Mouse (Mus musculus): ENCODE measurements around the gene Rcc2. TPM values are rescaled to one million over a fixed set of nuclear protein-coding genes. Genes with fewer than 3 reads are reported as not detected.

The Rcc2 gene
- total and polyA plus RNA-seq, 3 experiments = 254 to 427 (median 270) TPM

DNA sequence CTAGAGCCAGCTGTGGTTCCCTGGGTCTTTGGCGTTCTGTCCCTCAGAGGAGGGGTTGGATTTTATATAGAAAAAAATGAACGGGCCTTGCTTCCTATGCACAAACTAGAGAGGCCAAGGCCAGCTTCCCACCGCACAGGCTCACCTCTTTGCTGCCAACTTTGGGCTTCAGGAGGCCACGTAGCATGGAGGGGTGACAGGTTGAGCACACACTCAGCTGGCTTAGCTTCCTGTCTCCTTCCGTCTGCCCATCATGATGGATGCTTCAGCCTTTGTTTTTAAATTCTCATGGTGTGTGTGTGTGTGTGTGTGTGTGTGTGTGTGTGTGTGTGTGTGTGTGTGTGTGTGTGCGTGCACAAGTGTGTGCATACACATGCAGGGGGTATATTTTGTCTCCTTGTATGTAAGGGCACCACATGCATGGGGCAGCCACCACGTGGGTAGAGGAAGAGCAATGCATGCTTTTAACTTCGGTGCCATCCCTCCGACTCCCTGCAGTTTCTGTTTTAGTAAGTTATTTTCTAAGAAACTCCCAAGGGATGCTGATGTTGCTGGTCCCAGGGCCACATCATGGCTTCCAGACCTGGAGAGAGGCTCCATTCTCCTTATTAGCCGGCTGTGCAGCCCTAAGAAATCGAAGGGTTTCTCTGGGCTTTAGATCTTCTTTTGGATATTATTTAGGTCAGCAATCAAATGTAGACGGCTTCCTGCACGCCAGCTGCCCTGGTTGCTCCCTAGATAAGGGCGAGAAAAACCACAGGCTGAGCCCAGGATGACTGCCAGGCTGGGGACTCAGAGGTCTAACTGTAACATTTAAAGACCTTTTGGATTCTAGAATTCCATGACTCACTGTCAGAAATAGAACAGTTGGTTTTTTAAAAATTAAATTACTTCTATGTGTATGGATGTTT, 4.4 kb upstream of the Rcc2 start:
- DNase-seq (ENCODE audit: low read depth, low spot score) = peak; percentile 78
- peak overlapping the region; percentile 65 for H3K9ac ChIP-seq (ENCODE audit: control insufficient read depth, low read depth, low read length, poor library complexity, severe bottlenecking)
- peak overlapping the region; percentile 43 to 47 for H3K4me3 ChIP-seq (ENCODE audit: control insufficient read depth in 1 of 2, insufficient read depth in 1 of 2, low read depth in 2 of 2, low read length in 2 of 2)
- H3K27ac ChIP-seq (ENCODE audit: control insufficient read depth, low read depth, low read length) = peak overlapping the region; percentile 88
- H3K79me2 ChIP-seq (ENCODE audit: control insufficient read depth, insufficient read depth, low read length, poor library complexity) = peaks cover 11% of the 10 kb centered on the region; the same call in 1 of the 2 replicates
- H3K36me3 ChIP-seq (ENCODE audit: control insufficient read depth in 1 of 2, insufficient read depth in 2 of 2, low read length in 2 of 2) = peaks cover 0 to 36% of the 10 kb centered on the region in 2 experiments; a peak in 2 of 4 replicates
- no peaks in the 10 kb centered on the region for H3K27me3 ChIP-seq (ENCODE audit: control insufficient read depth in 1 of 2, insufficient read depth in 2 of 2, low read length in 2 of 2)
- H3K9me3 ChIP-seq (replicated peaks; ENCODE audit: insufficient read depth, low read length) = no peaks in the 10 kb centered on the region
- peaks cover 12 to 47% of the 10 kb centered on the region in 2 experiments for H3K4me1 ChIP-seq (ENCODE audit: control insufficient read depth in 1 of 2, insufficient read depth in 2 of 2, low read length in 2 of 2)
- no peak for TF ChIP-seq GABPA (IDR thresholded peaks at IDR 0.05; ENCODE audit: low read depth, low read length)
- TF ChIP-seq MYC (IDR thresholded peaks at IDR 0.05; ENCODE audit: low read depth, low read length) = 0 out of 2 replicates have a peak, but pooled peaks have one; percentile 11
- no peak for TF ChIP-seq UBTF (IDR thresholded peaks at IDR 0.05; ENCODE audit: borderline replicate concordance, insufficient read depth, low read depth, low read length)
- peak; percentile 39 for TF ChIP-seq TAL1 (IDR thresholded peaks at IDR 0.05; ENCODE audit: low read length)
- no peak for TF ChIP-seq ZNF384 (IDR thresholded peaks at IDR 0.05; ENCODE audit: low read depth, low read length)
- no peak for TF ChIP-seq MEF2A (IDR thresholded peaks at IDR 0.05; ENCODE audit: extremely low read depth, insufficient replicate concordance, low read depth, low read length, poor library complexity, severe bottlenecking)
- no peak for TF ChIP-seq ZC3H11A (IDR thresholded peaks at IDR 0.05; ENCODE audit: low read depth, low read length)
- no peak for TF ChIP-seq CHD2 (IDR thresholded peaks at IDR 0.05; ENCODE audit: low read length)
- TF ChIP-seq EP300 (IDR thresholded peaks at IDR 0.05; ENCODE audit: low read depth in 1 of 2, low read length in 2 of 2) = peak; percentile 27 to 62; a peak in 3 of 4 replicates
- TF ChIP-seq NRF1 (IDR thresholded peaks at IDR 0.05; ENCODE audit: insufficient read depth, low read depth, low read length, poor library complexity, severe bottlenecking) = no peak
- TF ChIP-seq TBP (IDR thresholded peaks at IDR 0.05; ENCODE audit: low read depth, low read length) = no peak
- no peak; a peak in 1 of 6 replicates for TF ChIP-seq CTCF (IDR thresholded peaks at IDR 0.05 in 2 of 3, conservative IDR thresholded peaks at IDR 0.05 in 1 of 3; ENCODE audit: control insufficient read depth in 1 of 3, insufficient read depth in 1 of 3, low read depth in 2 of 3, low read length in 3 of 3, poor library complexity in 1 of 3, severe bottlenecking in 1 of 3)
- TF ChIP-seq MAZ (IDR thresholded peaks at IDR 0.05; ENCODE audit: low read depth, low read length) = no peak
- TF ChIP-seq CHD1 (IDR thresholded peaks at IDR 0.05; ENCODE audit: low read depth, low read length) = 0 out of 2 replicates have a peak, but pooled peaks have one; percentile 38
- TF ChIP-seq HCFC1 (IDR thresholded peaks at IDR 0.05; ENCODE audit: low read depth, low read length) = no peak
- TF ChIP-seq ZKSCAN1 (IDR thresholded peaks at IDR 0.05; ENCODE audit: low read depth, low read length) = no peak
- TF ChIP-seq RAD21 (IDR thresholded peaks at IDR 0.05; ENCODE audit: low read depth, low read length) = no peak
- peak; percentile 79 for TF ChIP-seq GATA1 (IDR thresholded peaks at IDR 0.05; ENCODE audit: low read depth, low read length)
- TF ChIP-seq ETS1 (IDR thresholded peaks at IDR 0.05; ENCODE audit: low read depth, low read length) = peak; percentile 68
- peak; percentile 40 for TF ChIP-seq SIN3A (IDR thresholded peaks at IDR 0.05; ENCODE audit: low read length)
- no peak for TF ChIP-seq USF1 (IDR thresholded peaks at IDR 0.05; ENCODE audit: low read depth, low read length)
- peak; percentile 30; the same call in 1 of the 2 replicates for TF ChIP-seq RCOR1 (IDR thresholded peaks at IDR 0.05; ENCODE audit: low read depth, low read length)
- peak; percentile 27; the same call in 1 of the 2 replicates for TF ChIP-seq NELFE (IDR thresholded peaks at IDR 0.05; ENCODE audit: low read depth, low read length)
- peak; percentile 63 for TF ChIP-seq MAX (IDR thresholded peaks at IDR 0.05; ENCODE audit: low read length)
- no peak for TF ChIP-seq SMC3 (IDR thresholded peaks at IDR 0.05; ENCODE audit: low read depth, low read length)
- TF ChIP-seq E2F4 (IDR thresholded peaks at IDR 0.05; ENCODE audit: borderline replicate concordance, low read depth, low read length) = no peak
- TF ChIP-seq MXI1 (IDR thresholded peaks at IDR 0.05; ENCODE audit: low read depth, low read length) = peak; percentile 54
- TF ChIP-seq POLR2AphosphoS5 (IDR thresholded peaks at IDR 0.05; ENCODE audit: borderline replicate concordance, low read depth, low read length) = no peak
- no peak for TF ChIP-seq ELF1 (IDR thresholded peaks at IDR 0.05; ENCODE audit: low read depth, low read length)
- peak; percentile 37; the same call in 1 of the 2 replicates for TF ChIP-seq TCF12 (IDR thresholded peaks at IDR 0.05; ENCODE audit: low read depth, low read length)
- TF ChIP-seq POLR2A (IDR thresholded peaks at IDR 0.05; ENCODE audit: control insufficient read depth in 1 of 2, insufficient read depth in 1 of 2, low read depth in 1 of 2, low read length in 2 of 2, poor library complexity in 1 of 2) = no peak
- TF ChIP-seq BHLHE40 (IDR thresholded peaks at IDR 0.05; ENCODE audit: borderline replicate concordance, low read depth, low read length) = no peak
- no peak for TF ChIP-seq MYB (IDR thresholded peaks at IDR 0.05; ENCODE audit: low read depth, low read length)
- 0 out of 2 replicates have a peak, but pooled peaks have one; percentile 32 for TF ChIP-seq MAFK (IDR thresholded peaks at IDR 0.05; ENCODE audit: borderline replicate concordance, low read depth, low read length)
- no peak for TF ChIP-seq JUND (IDR thresholded peaks at IDR 0.05; ENCODE audit: low read depth, low read length)
